Mouse (Mus musculus) bone marrow, adult 2 months (tissue): ENCODE results near the gene Gipc2.
"Not testable (repeated sequence)": the region's sequence is repeated elsewhere in the genome, so short reads cannot be mapped to it uniquely, and the experiment has no call there.

Experiments
- CTCF ChIP-seq: fragments of 200-500 bp; IDR thresholded peaks from 2 replicates; pipeline ENCODE4 v1.5.1; 2011; ENCODE audit warnings: low read length, control low read depth; ENCODE audit not compliant: control insufficient read depth, insufficient read depth
- POLR2A ChIP-seq: fragments of 200-500 bp; IDR thresholded peaks from 2 replicates; pipeline ENCODE4 v1.6.1; 2011; ENCODE audit warnings: low read depth, mild to moderate bottlenecking, control low read depth, low read length, borderline replicate concordance; ENCODE audit not compliant: control insufficient read depth

GRCm38 (mm10) chr3:152129426-152129825 lies 36.6 kb downstream of the Gipc2 start:
- TF ChIP-seq CTCF, POLR2A: not testable (repeated sequence)
